Mouse (Mus musculus): Measurements from ENCODE around the gene 2900092C05Rik.

GRCm38 (mm10) chr7:12510913-12511312 lies 1.4 kb upstream of the 2900092C05Rik start:
- TF ChIP-seq ZC3H11A (IDR thresholded peaks at IDR 0.05; ENCODE audit: low read depth, low read length) (no peak), BHLHE40 (IDR thresholded peaks at IDR 0.05; ENCODE audit: low read depth, low read length) (no peak)

Measured in CH12.LX (cell line).